ENCODE assay signal across 7 mouse cellular contexts in the genomic region with DNA sequence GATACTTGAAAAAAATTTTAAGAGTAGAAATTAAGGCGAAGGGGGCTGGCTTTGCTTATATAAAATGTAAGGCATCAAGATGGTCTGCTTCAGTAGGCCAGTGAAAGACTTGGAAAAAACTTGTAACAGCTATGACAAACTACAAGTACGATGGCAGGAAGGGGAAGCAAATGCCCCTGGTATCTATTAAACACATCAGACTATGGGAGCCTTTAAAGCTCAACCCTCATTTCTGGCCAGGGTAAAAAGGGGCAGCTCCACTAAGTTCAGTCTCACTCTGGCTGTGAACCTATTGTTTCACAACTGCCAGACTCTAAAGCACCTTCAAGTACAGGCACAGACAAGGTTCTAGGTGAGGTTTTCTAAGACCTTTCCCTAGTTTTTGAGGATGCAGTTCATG. TPM values are rescaled to one million over a fixed set of nuclear protein-coding genes. Genes with fewer than 3 reads are reported as not detected.
DNase-seq lines count a peak whose midpoint lies in the region; ATAC-seq and TF ChIP-seq lines count a peak whose summit lies in the region.

No protein-coding gene starts in this region.

- H3K36me3 ChIP-seq in megakaryocyte, embryonic 14.5 days (replicated peaks; ENCODE audit: low read length), result peaks cover 50% of the 10 kb centered on the region
- H3K36me3 ChIP-seq in forebrain, embryonic 11.5 days (ENCODE audit: control insufficient read depth, insufficient read depth, low read length), result no peaks in the 10 kb centered on the region
- H3K36me3 ChIP-seq in limb, embryonic 15.5 days, result peaks cover 23% of the 10 kb centered on the region
- H3K36me3 ChIP-seq in stomach, postnatal 0 days (ENCODE audit: control insufficient read depth, insufficient read depth, low read length), result no peaks in the 10 kb centered on the region

- no peak overlapping the region; the same call in 1 of the 2 replicates for H3K9ac ChIP-seq in forebrain, embryonic 11.5 days (ENCODE audit: low read length)
- H3K9ac ChIP-seq in limb, embryonic 15.5 days, result 0 out of 2 replicates have a peak overlapping the region, but pooled peaks have one; percentile 87
- peak overlapping the region; percentile 48 for H3K9ac ChIP-seq in stomach, postnatal 0 days (ENCODE audit: low read length)

- DNase-seq in forebrain, embryonic 11.5 days (ENCODE audit: low spot score), result no peak
- DNase-seq in stomach, postnatal 0 days (ENCODE audit: low spot score), result no peak
- no peak for DNase-seq in urinary bladder, adult 18-20 months (ENCODE audit: low spot score in 2 of 2)
- no peak for DNase-seq in spleen, postnatal 36 days (ENCODE audit: low spot score in 2 of 2)

- peak overlapping the region; percentile 94 for H3K4me3 ChIP-seq in megakaryocyte, embryonic 14.5 days (replicated peaks)
- peak overlapping the region; percentile 91 for H3K4me3 ChIP-seq in forebrain, embryonic 11.5 days (ENCODE audit: low read depth, low read length)
- H3K4me3 ChIP-seq in limb, embryonic 15.5 days, result peak overlapping the region; percentile 99
- peak overlapping the region; percentile 95 for H3K4me3 ChIP-seq in stomach, postnatal 0 days (ENCODE audit: low read depth, low read length)

- no peak for TF ChIP-seq CTCF in stomach, postnatal 0 days (IDR thresholded peaks at IDR 0.05; ENCODE audit: low read depth)

- whole genome bisulfite sequencing in forebrain, embryonic 11.5 days, result 89% methylated on average over 2 of the region's 2 CpGs
- WGBS in limb, embryonic 15.5 days, result 58% methylated on average over 2 of the region's 2 CpGs
- 41% methylated on average over 2 of the region's 2 CpGs for WGBS in stomach, postnatal 0 days

- peak overlapping the region; percentile 90 for H3K4me2 ChIP-seq in forebrain, embryonic 11.5 days (ENCODE audit: low read depth, low read length, severe bottlenecking)
- H3K4me2 ChIP-seq in limb, embryonic 15.5 days, result peak overlapping the region; percentile 89
- peak overlapping the region; percentile 92 for H3K4me2 ChIP-seq in stomach, postnatal 0 days (replicated peaks; ENCODE audit: low read depth)

- no peaks in the 10 kb centered on the region for H3K9me3 ChIP-seq in megakaryocyte, embryonic 14.5 days
- no peaks in the 10 kb centered on the region for H3K9me3 ChIP-seq in forebrain, embryonic 11.5 days (ENCODE audit: control insufficient read depth, low read length)
- H3K9me3 ChIP-seq in limb, embryonic 15.5 days, result no peaks in the 10 kb centered on the region
- no peaks in the 10 kb centered on the region for H3K9me3 ChIP-seq in stomach, postnatal 0 days (ENCODE audit: control insufficient read depth, low read length)

- no peaks in the 10 kb centered on the region for H3K27me3 ChIP-seq in megakaryocyte, embryonic 14.5 days (replicated peaks)
- no peaks in the 10 kb centered on the region for H3K27me3 ChIP-seq in forebrain, embryonic 11.5 days (ENCODE audit: control insufficient read depth, insufficient read depth, low read length)
- no peaks in the 10 kb centered on the region for H3K27me3 ChIP-seq in limb, embryonic 15.5 days
- H3K27me3 ChIP-seq in stomach, postnatal 0 days (ENCODE audit: control insufficient read depth, insufficient read depth, low read length), result no peaks in the 10 kb centered on the region

- TF ChIP-seq EP300 in stomach, postnatal 0 days (optimal IDR thresholded peaks at IDR 0.05), result no peak

- no peak overlapping the region for H3K27ac ChIP-seq in forebrain, embryonic 11.5 days (ENCODE audit: low read depth, low read length)
- H3K27ac ChIP-seq in limb, embryonic 15.5 days, result no peak overlapping the region
- no peak overlapping the region for H3K27ac ChIP-seq in stomach, postnatal 0 days (replicated peaks)

- H3K4me1 ChIP-seq in megakaryocyte, embryonic 14.5 days, result peaks cover 31% of the 10 kb centered on the region
- peaks cover 2% of the 10 kb centered on the region; the same call in 1 of the 2 replicates for H3K4me1 ChIP-seq in forebrain, embryonic 11.5 days (replicated peaks; ENCODE audit: control insufficient read depth, insufficient read depth, low read length)
- H3K4me1 ChIP-seq in limb, embryonic 15.5 days, result peaks cover 22% of the 10 kb centered on the region
- H3K4me1 ChIP-seq in stomach, postnatal 0 days (replicated peaks; ENCODE audit: control insufficient read depth, insufficient read depth), result no peaks in the 10 kb centered on the region

- no peak for ATAC-seq in megakaryocyte, adult 5-6 weeks (ENCODE audit: poor library complexity, severe bottlenecking)
- ATAC-seq in forebrain, embryonic 11.5 days (replicated peaks; ENCODE audit: low FRiP score), result no peak
- no peak for ATAC-seq in limb, embryonic 15.5 days (ENCODE audit: insufficient number of reproducible peaks, low FRiP score, low TSS enrichment, low read depth)
- no peak for ATAC-seq in stomach, postnatal 0 days (ENCODE audit: low FRiP score, low TSS enrichment)

RNA-seq across cellular contexts. Expression of a gene that starts 2.0 kb away (rescaled TPM):
- 6.3 and 7.1 TPM in 2 replicates for polyA plus RNA-seq in megakaryocyte, embryonic 14.5 days (2012; ENCODE audit: insufficient read depth, low replicate concordance)
- 30.0 and 32.1 TPM in 2 replicates for total RNA-seq in megakaryocyte, adult 5-6 weeks (2015)
- 31.2 and 34.1 TPM in 2 replicates for total RNA-seq in megakaryocyte, adult 5-6 weeks (2017)
- polyA plus RNA-seq in forebrain, embryonic 11.5 days (2014; fragmentation: Nextera tagmentation; extraction: Ambion mirVana), result 32.1 and 32.7 TPM in 2 replicates
- polyA plus RNA-seq in limb, embryonic 15.5 days (2015; fragmentation: Nextera tagmentation; extraction: Ambion mirVana), result 16.6 and 16.9 TPM in 2 replicates
- 11.9 and 13.5 TPM in 2 replicates for polyA plus RNA-seq in stomach, postnatal 0 days (2015; fragmentation: Nextera tagmentation; extraction: Ambion mirVana)
